In genomic region chr5:74092833-74093555, GRCm38 (mm10) we compare ENCODE assay signal across 8 mouse cellular contexts. TPM values are rescaled to one million over a fixed set of nuclear protein-coding genes. Genes with fewer than 3 reads are reported as not detected.
DNase-seq lines count a peak whose midpoint lies in the region; ATAC-seq and TF ChIP-seq lines count a peak whose summit lies in the region.

No protein-coding gene starts in this region.

- peak; percentile 96 for DNase-seq in A20 (ENCODE audit: low read depth, low spot score)
- DNase-seq in heart, adult 9 months (ENCODE audit: low spot score in 2 of 2): peak; percentile 97
- peak; percentile 70 to 78 for DNase-seq in monocyte, adult 2 months (ENCODE audit: low read depth in 1 of 2, low spot score in 2 of 2)
- peak; percentile 93 to 95 for DNase-seq in spleen, postnatal 36 days (ENCODE audit: low spot score in 2 of 2)

- TF ChIP-seq POLR2A in bone marrow macrophage, adult 2 months (IDR thresholded peaks at IDR 0.05; ENCODE audit: borderline replicate concordance, low read depth, low read length): peak; percentile 64; the same call in 1 of the 2 replicates
- TF ChIP-seq POLR2A in embryonic fibroblast, embryonic 13.5 days (IDR thresholded peaks at IDR 0.05; ENCODE audit: low read depth, low read length): peak; percentile 90

- H3K27ac ChIP-seq in bone marrow macrophage, adult 2 months (ENCODE audit: insufficient read depth, low read depth, low read length): peak overlapping the region; percentile 55
- peak overlapping the region; percentile 27 for H3K27ac ChIP-seq in embryonic fibroblast, embryonic 13.5 days (ENCODE audit: insufficient read depth, low read length)
- peak overlapping the region; percentile 82 for H3K27ac ChIP-seq in kidney, embryonic 14.5 days (ENCODE audit: low read depth, low read length)
- H3K27ac ChIP-seq in limb, embryonic 15.5 days: peak overlapping the region; percentile 86

- TF ChIP-seq CTCF in bone marrow macrophage, adult 2 months (IDR thresholded peaks at IDR 0.05; ENCODE audit: low read depth, low read length): no peak
- TF ChIP-seq CTCF in embryonic fibroblast, embryonic 13.5 days (IDR thresholded peaks at IDR 0.05; ENCODE audit: borderline replicate concordance, insufficient read depth, low read length): no peak

- peak overlapping the region; percentile 80 for H3K4me2 ChIP-seq in kidney, embryonic 14.5 days (replicated peaks; ENCODE audit: low read depth, low read length)
- H3K4me2 ChIP-seq in limb, embryonic 15.5 days: peak overlapping the region; percentile 52

- H3K9ac ChIP-seq in kidney, embryonic 14.5 days (ENCODE audit: low read depth, low read length): peak overlapping the region; percentile 99
- peak overlapping the region; percentile 96 for H3K9ac ChIP-seq in limb, embryonic 15.5 days

- no peaks in the 10 kb centered on the region for H3K27me3 ChIP-seq in kidney, embryonic 14.5 days (ENCODE audit: control insufficient read depth, insufficient read depth, low read length)
- H3K27me3 ChIP-seq in limb, embryonic 15.5 days: no peaks in the 10 kb centered on the region

- ATAC-seq in kidney, embryonic 14.5 days (ENCODE audit: low FRiP score, low TSS enrichment): peak; percentile 97
- ATAC-seq in limb, embryonic 15.5 days (ENCODE audit: insufficient number of reproducible peaks, low FRiP score, low TSS enrichment, low read depth): peak; percentile 98

- WGBS in kidney, embryonic 14.5 days: under 1% methylated on average over 54 of the region's 57 CpGs
- under 1% methylated on average over 54 of the region's 57 CpGs for WGBS in limb, embryonic 15.5 days

- H3K4me1 ChIP-seq in bone marrow macrophage, adult 2 months (ENCODE audit: control insufficient read depth, insufficient read depth, low read length): peaks cover 2% of the 10 kb centered on the region; the same call in 1 of the 2 replicates
- no peaks in the 10 kb centered on the region; the same call in 1 of the 2 replicates for H3K4me1 ChIP-seq in embryonic fibroblast, embryonic 13.5 days (ENCODE audit: control insufficient read depth, insufficient read depth, low read length)
- H3K4me1 ChIP-seq in kidney, embryonic 14.5 days (ENCODE audit: control insufficient read depth, insufficient read depth, low read length): peaks cover 5% of the 10 kb centered on the region; the same call in 1 of the 2 replicates
- H3K4me1 ChIP-seq in limb, embryonic 15.5 days: peaks cover 17% of the 10 kb centered on the region

- no peaks in the 10 kb centered on the region for H3K9me3 ChIP-seq in kidney, embryonic 14.5 days (ENCODE audit: control insufficient read depth, low read length)
- H3K9me3 ChIP-seq in limb, embryonic 15.5 days: no peaks in the 10 kb centered on the region

- peaks cover 26% of the 10 kb centered on the region for H3K36me3 ChIP-seq in kidney, embryonic 14.5 days (ENCODE audit: control insufficient read depth, insufficient read depth, low read length)
- H3K36me3 ChIP-seq in limb, embryonic 15.5 days: peaks cover 25% of the 10 kb centered on the region

- peak overlapping the region; percentile 99 for H3K4me3 ChIP-seq in bone marrow macrophage, adult 2 months (ENCODE audit: insufficient read depth, low read length)
- peak overlapping the region; percentile 87 for H3K4me3 ChIP-seq in embryonic fibroblast, embryonic 13.5 days (ENCODE audit: insufficient read depth, low read length)
- peak overlapping the region; percentile 93 for H3K4me3 ChIP-seq in kidney, embryonic 14.5 days (ENCODE audit: low read length)
- H3K4me3 ChIP-seq in limb, embryonic 15.5 days: peak overlapping the region; percentile 89

RNA-seq across cellular contexts. Expression of gene Usp46, which starts 24.8 kb away (rescaled TPM):
- polyA plus RNA-seq in bone marrow macrophage, adult 2 months (2012; ENCODE audit: insufficient read depth, insufficient read length, missing spikeins): 5.2 and 7.2 TPM in 2 replicates
- 28.3 and 30.6 TPM in 2 replicates for polyA plus RNA-seq in embryonic fibroblast, embryonic 13.5 days (2011; ENCODE audit: insufficient read length, low read depth, missing spikeins)
- 27.6 and 34.5 TPM in 2 replicates for polyA plus RNA-seq in kidney, embryonic 14.5 days (2014; fragmentation: Nextera tagmentation; extraction: Ambion mirVana)
- 30.3 and 37.0 TPM in 2 replicates for polyA plus RNA-seq in limb, embryonic 15.5 days (2015; fragmentation: Nextera tagmentation; extraction: Ambion mirVana)

Comparison
In these comparisons a context has a peak if more than half of its experiments do, and no peak if none do; other contexts are left out.
1. Peak in every context shown above with its lines: DNase-seq, ATAC-seq, H3K4me3 ChIP-seq and H3K27ac ChIP-seq.
2. H3K27ac ChIP-seq: peak in every context shown above with its lines; median percentile 86 in limb, embryonic 15.5 days; 82 in kidney, embryonic 14.5 days; 55 in bone marrow macrophage, adult 2 months; 27 in embryonic fibroblast, embryonic 13.5 days.